Comparison of ENCODE assay signal across 8 mouse cellular contexts in genomic region chr10:69211976-69212375, GRCm38 (mm10). TPM values are rescaled to one million over a fixed set of nuclear protein-coding genes. Genes with fewer than 3 reads are reported as not detected.
DNase-seq lines count a peak whose midpoint lies in the region; ATAC-seq and TF ChIP-seq lines count a peak whose summit lies in the region.

No protein-coding gene starts in this region.

- H3K4me2 ChIP-seq in heart, embryonic 11.5 days = peak overlapping the region; percentile 80
- H3K4me2 ChIP-seq in kidney, embryonic 15.5 days = peak overlapping the region; percentile 93
- H3K4me2 ChIP-seq in lung, embryonic 16.5 days (ENCODE audit: low read depth, low read length) = peak overlapping the region; percentile 96

- WGBS in heart, embryonic 11.5 days (ENCODE audit: insufficient replicate concordance) = 4% methylated on average over 14 of the region's 14 CpGs
- 6% methylated on average over 14 of the region's 14 CpGs for WGBS in kidney, embryonic 15.5 days
- 2% methylated on average over 14 of the region's 14 CpGs for WGBS in lung, embryonic 16.5 days

- H3K27me3 ChIP-seq in heart, embryonic 11.5 days (ENCODE audit: control insufficient read depth, insufficient read depth, low read length) = no peaks in the 10 kb centered on the region
- H3K27me3 ChIP-seq in kidney, embryonic 15.5 days = no peaks in the 10 kb centered on the region
- H3K27me3 ChIP-seq in lung, embryonic 16.5 days (ENCODE audit: control insufficient read depth, insufficient read depth, low read depth, low read length) = no peaks in the 10 kb centered on the region

- no peak for ATAC-seq in heart, embryonic 11.5 days (replicated peaks; ENCODE audit: insufficient number of reproducible peaks, low FRiP score, low TSS enrichment)
- ATAC-seq in kidney, embryonic 15.5 days (replicated peaks; ENCODE audit: low FRiP score) = 0 out of 2 replicates have a peak, but pooled peaks have one; percentile 15
- peak; percentile 26; the same call in 1 of the 2 replicates for ATAC-seq in lung, embryonic 16.5 days (ENCODE audit: low read depth)

- H3K27ac ChIP-seq in left cerebral cortex, adult 2 months = peak overlapping the region; percentile 96
- peak overlapping the region; percentile 95 for H3K27ac ChIP-seq in heart, embryonic 11.5 days (ENCODE audit: low read depth, low read length)
- H3K27ac ChIP-seq in kidney, embryonic 15.5 days = peak overlapping the region; percentile 99
- H3K27ac ChIP-seq in lung, embryonic 16.5 days (ENCODE audit: low read length) = peak overlapping the region; percentile 98

- peaks cover 4% of the 10 kb centered on the region; the same call in 1 of the 2 replicates for H3K36me3 ChIP-seq in heart, embryonic 11.5 days (ENCODE audit: control insufficient read depth, insufficient read depth, low read length)
- peaks cover 17% of the 10 kb centered on the region for H3K36me3 ChIP-seq in kidney, embryonic 15.5 days
- 0 out of 2 replicates have a peak, but pooled peaks cover 4% of the 10 kb centered on the region for H3K36me3 ChIP-seq in lung, embryonic 16.5 days (ENCODE audit: control insufficient read depth, insufficient read depth, low read length)

- H3K9ac ChIP-seq in heart, embryonic 11.5 days (ENCODE audit: low read depth, low read length) = peak overlapping the region; percentile 95
- H3K9ac ChIP-seq in kidney, embryonic 15.5 days = peak overlapping the region; percentile 92
- H3K9ac ChIP-seq in lung, embryonic 16.5 days (ENCODE audit: low read length) = peak overlapping the region; percentile 96

- no peaks in the 10 kb centered on the region for H3K9me3 ChIP-seq in heart, embryonic 11.5 days (replicated peaks; ENCODE audit: control insufficient read depth, low read length)
- H3K9me3 ChIP-seq in kidney, embryonic 15.5 days (replicated peaks) = no peaks in the 10 kb centered on the region; the same call in 1 of the 2 replicates
- no peaks in the 10 kb centered on the region for H3K9me3 ChIP-seq in lung, embryonic 16.5 days (ENCODE audit: control insufficient read depth, low read length)

- no peak for TF ChIP-seq CTCF in left cerebral cortex, adult 2 months (IDR thresholded peaks at IDR 0.05)

- intact Hi-C loops in left cerebral cortex, adult 2 months (cut with DNase I) = loop anchor here (2.0 kb wide), 1 partner anchor 25 kb away; no protein-coding TSS in a partner anchor

- H3K4me3 ChIP-seq in left cerebral cortex, adult 2 months = peak overlapping the region; percentile 79
- peak overlapping the region; percentile 78 for H3K4me3 ChIP-seq in heart, embryonic 11.5 days (ENCODE audit: low read depth, low read length)
- peak overlapping the region; percentile 90 for H3K4me3 ChIP-seq in kidney, embryonic 15.5 days (replicated peaks)
- peak overlapping the region; percentile 85 for H3K4me3 ChIP-seq in lung, embryonic 16.5 days (ENCODE audit: low read length)

- DNase-seq in left cerebral cortex, adult 2 months (ENCODE audit: extremely low spot score in 1 of 2, low spot score in 2 of 2) = peak; percentile 17 to 23
- DNase-seq in left cerebral cortex, adult 11 months (ENCODE audit: low spot score) = no peak
- peak; percentile 22 for DNase-seq in embryo, embryonic 11.5 days (ENCODE audit: low read depth, low spot score)
- peak; percentile 25 for DNase-seq in ovary, postnatal 14 days (ENCODE audit: low spot score)
- no peak for DNase-seq in thymus, postnatal 10 days (ENCODE audit: low spot score in 2 of 2)

- H3K4me1 ChIP-seq in heart, embryonic 11.5 days (ENCODE audit: control insufficient read depth, insufficient read depth, low read length) = peaks cover 12% of the 10 kb centered on the region; the same call in 1 of the 2 replicates
- peaks cover 24% of the 10 kb centered on the region for H3K4me1 ChIP-seq in kidney, embryonic 15.5 days
- H3K4me1 ChIP-seq in lung, embryonic 16.5 days (replicated peaks; ENCODE audit: control insufficient read depth, insufficient read depth, low read length) = peaks cover 14% of the 10 kb centered on the region

RNA-seq across cellular contexts. Expression of gene A930033H14Rik, which starts 0.9 kb away (rescaled TPM):
- 1 to 10 TPM; 3.2 to 4.2 TPM for total RNA-seq in left cerebral cortex, adult 2 months (2021)
- polyA plus RNA-seq in heart, embryonic 11.5 days (2014; fragmentation: Nextera tagmentation; extraction: Ambion mirVana) = 1.8 and 2.4 TPM in 2 replicates
- polyA plus RNA-seq in kidney, embryonic 15.5 days (2015; fragmentation: Nextera tagmentation; extraction: Ambion mirVana) = 2.0 and 2.2 TPM in 2 replicates
- polyA plus RNA-seq in lung, embryonic 16.5 days (2015; fragmentation: Nextera tagmentation; extraction: Ambion mirVana) = 1.2 and 1.5 TPM in 2 replicates

Comparison
In these comparisons a context has a peak if more than half of its experiments do, and no peak if none do; other contexts are left out.
1. DNase-seq: peak in left cerebral cortex, adult 2 months (2 of 2), embryo, embryonic 11.5 days (single experiment) and ovary, postnatal 14 days (single experiment); none in left cerebral cortex, adult 11 months (single experiment) and thymus, postnatal 10 days (0 of 2).
2. Peak in every context shown above with its lines, with median percentiles within 50 percentile points of each other: H3K27ac ChIP-seq, H3K4me3 ChIP-seq, H3K4me2 ChIP-seq and H3K9ac ChIP-seq.